Mouse (Mus musculus): ENCODE results near the gene C77080. TPM values are rescaled to one million over a fixed set of nuclear protein-coding genes. Genes with fewer than 3 reads are reported as not detected.

The C77080 gene
- polyA plus RNA-seq, 1 experiment from 2014 or later: 5.2 TPM

- peak within 1 kb of the TSS; percentile 44 for H3K4me3 ChIP-seq
- peak; percentile 33; the same call in 1 of the 2 replicates for ATAC-seq (ENCODE audit: borderline replicate concordance, extremely low read depth, low FRiP score, low TSS enrichment)
- H3K27me3 ChIP-seq: peaks cover 32% of the 10 kb centered on the region
- peak within 1 kb of the TSS; percentile 97 for H3K4me2 ChIP-seq
- H3K9ac ChIP-seq: peak within 1 kb of the TSS; percentile 31
- no peaks in the 10 kb centered on the region for H3K9me3 ChIP-seq
- H3K4me1 ChIP-seq: peaks cover 16% of the 10 kb centered on the region
- H3K36me3 ChIP-seq: no peaks in the 10 kb centered on the region
- H3K27ac ChIP-seq: no peak within 1 kb of the TSS
- WGBS: 1% methylated on average over 47 of the region's 53 CpGs
Measured at GRCm38 (mm10) chr4:129287472-129287981, 26.3 kb upstream of the C77080 start, which contains the start of gene Sync. TSS of gene Sync (plus strand) at chr4:129287617.

- Histone ChIP-seq H3K4me3 (peak overlapping the region; percentile 44), H3K36me3 (no peaks in the 10 kb centered on the region), H3K4me2 (peak overlapping the region; percentile 97), H3K27ac (no peak overlapping the region), H3K4me1 (peaks cover 16% of the 10 kb centered on the region), H3K9me3 (no peaks in the 10 kb centered on the region), H3K27me3 (peaks cover 32% of the 10 kb centered on the region), H3K9ac (peak overlapping the region; percentile 31)
- 1% methylated on average over 28 of the region's 28 CpGs for WGBS
- peak; percentile 37; the same call in 1 of the 2 replicates for ATAC-seq (ENCODE audit: borderline replicate concordance, extremely low read depth, low FRiP score, low TSS enrichment)
Measured at GRCm38 (mm10) chr4:129286683-129287471, 25.7 kb upstream of the C77080 start.

DNA sequence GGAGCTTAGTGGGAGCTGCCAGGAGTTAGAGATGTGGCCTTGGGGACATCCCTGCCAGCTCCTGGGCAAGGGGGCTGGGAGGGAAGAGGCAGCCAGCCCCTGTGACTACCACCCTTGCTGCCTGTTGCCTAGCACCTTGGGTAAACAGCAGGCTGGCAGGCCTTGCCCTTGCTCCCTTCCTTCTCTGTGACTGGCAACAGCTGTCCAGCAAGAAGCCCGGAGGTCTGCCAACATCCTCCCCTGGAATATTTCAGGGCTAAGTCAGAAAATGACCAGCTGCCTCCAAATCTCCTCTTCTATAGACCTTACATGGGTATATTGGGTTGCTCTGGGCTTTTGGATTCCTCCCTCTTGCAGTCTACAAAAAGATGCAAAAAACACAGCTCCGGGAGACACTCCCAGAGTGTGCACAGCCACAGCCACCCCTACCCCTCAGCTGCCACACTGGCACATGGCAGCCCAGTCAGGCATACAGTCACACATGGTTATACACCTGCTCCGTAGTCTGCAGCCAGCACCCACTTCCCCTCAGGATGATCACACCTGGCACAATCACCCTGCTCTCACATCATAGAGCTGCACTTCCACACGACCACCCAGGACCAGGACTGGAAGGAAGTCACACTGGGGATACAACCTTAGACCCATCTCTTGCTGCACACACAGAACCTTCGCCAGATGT lies 24.9 kb upstream of the C77080 start:
- no peak; the same call in 1 of the 2 replicates for ATAC-seq (ENCODE audit: borderline replicate concordance, extremely low read depth, low FRiP score, low TSS enrichment)
- Histone ChIP-seq H3K4me3 (0 out of 2 replicates have a peak overlapping the region, but pooled peaks have one; percentile 44), H3K4me2 (peak overlapping the region; percentile 97), H3K9me3 (no peaks in the 10 kb centered on the region), H3K9ac (no peak overlapping the region), H3K27ac (no peak overlapping the region), H3K27me3 (peaks cover 32% of the 10 kb centered on the region), H3K36me3 (no peaks in the 10 kb centered on the region), H3K4me1 (peaks cover 16% of the 10 kb centered on the region)
- 52% methylated on average over 5 of the region's 5 CpGs for WGBS

DNA sequence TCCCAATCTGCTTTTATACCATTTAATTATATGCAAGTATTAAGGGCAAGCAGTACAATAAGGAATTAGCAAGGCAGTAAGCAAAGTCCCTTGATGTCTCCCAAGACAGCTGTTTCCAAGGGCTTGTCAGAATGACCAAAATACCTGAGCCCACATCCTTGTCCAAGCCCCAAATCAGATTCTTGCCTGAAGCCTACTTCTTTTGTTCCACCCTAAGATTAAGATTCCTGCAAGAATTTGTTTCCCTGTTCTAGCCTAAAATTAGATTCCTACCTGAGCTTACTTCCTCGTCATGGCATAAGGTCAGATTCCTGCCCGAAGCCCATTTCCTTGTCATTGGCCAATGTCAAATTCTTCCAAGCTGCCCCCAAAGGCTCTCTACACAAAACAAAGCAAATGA lies 23.5 kb upstream of the C77080 start:
- WGBS: 69% methylated on average over 2 of the region's 2 CpGs
- no peak for ATAC-seq (ENCODE audit: borderline replicate concordance, extremely low read depth, low FRiP score, low TSS enrichment)
- Histone ChIP-seq H3K27ac (no peak overlapping the region), H3K27me3 (peaks cover 32% of the 10 kb centered on the region), H3K36me3 (no peaks in the 10 kb centered on the region), H3K4me2 (no peak overlapping the region), H3K4me1 (peaks cover 16% of the 10 kb centered on the region), H3K9ac (no peak overlapping the region), H3K9me3 (no peaks in the 10 kb centered on the region), H3K4me3 (no peak overlapping the region)

- no peaks in the 10 kb centered on the region for H3K9me3 ChIP-seq
- H3K9ac ChIP-seq: no peak overlapping the region
- no peak overlapping the region for H3K27ac ChIP-seq
- H3K4me2 ChIP-seq: no peak overlapping the region
- H3K27me3 ChIP-seq: peaks cover 27% of the 10 kb centered on the region
- ATAC-seq (ENCODE audit: borderline replicate concordance, extremely low read depth, low FRiP score, low TSS enrichment): no peak
- H3K4me3 ChIP-seq: no peak overlapping the region
- H3K4me1 ChIP-seq: peaks cover 16% of the 10 kb centered on the region
- no peaks in the 10 kb centered on the region for H3K36me3 ChIP-seq
- 83% methylated on average over 5 of the region's 5 CpGs for WGBS
Measured at GRCm38 (mm10) chr4:129283226-129283625, 22.0 kb upstream of the C77080 start.

GRCm38 (mm10) chr4:129282786-129283185 lies 21.6 kb upstream of the C77080 start:
- peaks cover 15% of the 10 kb centered on the region for H3K4me1 ChIP-seq
- peaks cover 24% of the 10 kb centered on the region for H3K27me3 ChIP-seq
- H3K9ac ChIP-seq: no peak overlapping the region
- no peak for ATAC-seq (ENCODE audit: borderline replicate concordance, extremely low read depth, low FRiP score, low TSS enrichment)
- no peak overlapping the region for H3K4me2 ChIP-seq
- no peak overlapping the region for H3K4me3 ChIP-seq
- no peaks in the 10 kb centered on the region for H3K36me3 ChIP-seq
- no peaks in the 10 kb centered on the region for H3K9me3 ChIP-seq
- H3K27ac ChIP-seq: no peak overlapping the region
- 78% methylated on average over 5 of the region's 5 CpGs for WGBS

GRCm38 (mm10) chr4:129276453-129276865 lies 15.3 kb upstream of the C77080 start:
- H3K9ac ChIP-seq: no peak overlapping the region
- H3K4me1 ChIP-seq: peaks cover 12% of the 10 kb centered on the region
- no peaks in the 10 kb centered on the region for H3K9me3 ChIP-seq
- no peak overlapping the region for H3K4me3 ChIP-seq
- H3K4me2 ChIP-seq: no peak overlapping the region
- peak; percentile 58; the same call in 1 of the 2 replicates for ATAC-seq (ENCODE audit: borderline replicate concordance, extremely low read depth, low FRiP score, low TSS enrichment)
- no peaks in the 10 kb centered on the region for H3K27me3 ChIP-seq
- H3K36me3 ChIP-seq: no peaks in the 10 kb centered on the region
- H3K27ac ChIP-seq: no peak overlapping the region
- WGBS: under 1% methylated on average over 18 of the region's 18 CpGs

- Histone ChIP-seq H3K9ac (no peak overlapping the region), H3K27ac (peak overlapping the region; percentile 72), H3K4me3 (peak overlapping the region; percentile 26), H3K4me1 (peaks cover 12% of the 10 kb centered on the region), H3K36me3 (no peaks in the 10 kb centered on the region), H3K4me2 (peak overlapping the region; percentile 44), H3K27me3 (no peaks in the 10 kb centered on the region), H3K9me3 (no peaks in the 10 kb centered on the region)
- 27% methylated on average over 5 of the region's 5 CpGs for WGBS
- ATAC-seq (ENCODE audit: borderline replicate concordance, extremely low read depth, low FRiP score, low TSS enrichment): peak; percentile 50; the same call in 1 of the 2 replicates
Measured at GRCm38 (mm10) chr4:129272756-129273046, 11.5 kb upstream of the C77080 start.

DNA sequence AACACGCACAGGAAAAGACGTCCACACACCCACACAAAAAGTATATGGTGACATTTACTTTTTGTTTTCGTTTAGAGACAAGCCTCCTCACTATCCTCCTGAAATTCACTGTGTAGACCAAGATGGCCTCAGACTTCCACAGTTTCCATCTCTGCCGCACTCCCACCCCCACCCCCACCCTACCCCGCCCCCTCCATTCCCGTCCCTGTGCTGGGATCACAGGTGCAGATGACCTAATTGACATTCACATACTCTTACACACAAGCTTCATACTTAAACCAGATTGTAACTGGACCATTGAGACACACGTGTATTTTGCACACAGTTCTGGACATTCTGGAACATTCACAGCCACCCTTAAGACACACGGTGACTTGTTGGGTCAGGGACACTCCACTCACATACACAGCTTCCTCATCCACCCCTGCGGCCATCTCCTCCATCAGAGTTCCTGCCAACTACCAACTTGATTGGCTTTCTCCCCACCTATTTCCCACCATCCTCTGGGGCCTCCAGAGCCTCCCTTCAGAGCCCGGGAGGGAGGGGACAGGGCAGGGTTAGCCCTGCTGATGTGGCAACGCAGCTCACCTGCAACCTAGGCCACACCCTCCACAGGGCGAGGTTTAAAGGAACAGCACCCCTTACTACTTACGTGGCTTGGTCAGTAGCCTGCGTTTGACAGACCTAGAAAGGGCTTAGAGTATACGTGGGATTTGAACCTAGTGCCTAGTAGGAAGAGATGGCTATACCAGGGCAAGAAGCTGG lies 11.0 kb upstream of the C77080 start:
- no peaks in the 10 kb centered on the region for H3K9me3 ChIP-seq
- no peaks in the 10 kb centered on the region for H3K36me3 ChIP-seq
- peak; percentile 89 for ATAC-seq (ENCODE audit: borderline replicate concordance, extremely low read depth, low FRiP score, low TSS enrichment)
- H3K4me2 ChIP-seq: peak overlapping the region; percentile 44
- H3K27ac ChIP-seq: peak overlapping the region; percentile 72
- H3K4me3 ChIP-seq: peak overlapping the region; percentile 26
- WGBS: 19% methylated on average over 15 of the region's 15 CpGs
- no peaks in the 10 kb centered on the region for H3K27me3 ChIP-seq
- H3K9ac ChIP-seq: no peak overlapping the region
- H3K4me1 ChIP-seq: peaks cover 12% of the 10 kb centered on the region

DNA sequence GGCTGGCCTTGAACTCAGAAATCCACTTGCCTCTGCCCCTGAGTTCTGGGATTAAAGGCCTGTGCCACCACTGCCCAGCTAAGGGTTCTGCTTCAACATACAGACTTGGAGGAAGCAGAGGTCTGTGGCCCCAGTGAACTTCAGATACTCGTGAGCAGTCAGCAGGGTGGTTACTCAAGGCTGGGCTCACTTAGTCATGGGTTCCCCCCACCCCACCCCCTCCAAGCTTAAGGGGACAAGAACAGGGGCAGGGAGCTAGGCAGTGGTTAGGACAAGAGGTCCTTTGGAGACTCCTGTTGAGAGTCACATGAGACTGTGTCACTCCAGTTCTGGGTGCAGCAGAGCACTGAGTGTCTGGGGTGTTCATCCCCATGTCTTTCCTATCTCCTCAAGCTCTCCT lies 7.5 kb upstream of the C77080 start:
- peaks cover 15% of the 10 kb centered on the region for H3K4me1 ChIP-seq
- 56% methylated on average over 1 of the region's 1 CpGs for WGBS
- no peak for ATAC-seq (ENCODE audit: borderline replicate concordance, extremely low read depth, low FRiP score, low TSS enrichment)
- H3K4me3 ChIP-seq: no peak overlapping the region
- H3K9me3 ChIP-seq: no peaks in the 10 kb centered on the region
- H3K4me2 ChIP-seq: no peak overlapping the region
- no peaks in the 10 kb centered on the region for H3K27me3 ChIP-seq
- H3K27ac ChIP-seq: no peak overlapping the region
- no peaks in the 10 kb centered on the region for H3K36me3 ChIP-seq
- no peak overlapping the region for H3K9ac ChIP-seq

- H3K27me3 ChIP-seq: no peaks in the 10 kb centered on the region
- 60% methylated on average over 5 of the region's 5 CpGs for WGBS
- H3K4me3 ChIP-seq: no peak overlapping the region
- no peak overlapping the region for H3K4me2 ChIP-seq
- no peak overlapping the region for H3K27ac ChIP-seq
- H3K4me1 ChIP-seq: peaks cover 13% of the 10 kb centered on the region
- no peaks in the 10 kb centered on the region for H3K9me3 ChIP-seq
- no peaks in the 10 kb centered on the region for H3K36me3 ChIP-seq
- H3K9ac ChIP-seq: no peak overlapping the region
- no peak for ATAC-seq (ENCODE audit: borderline replicate concordance, extremely low read depth, low FRiP score, low TSS enrichment)
Measured at GRCm38 (mm10) chr4:129266821-129267220, 5.6 kb upstream of the C77080 start.
